ENCODE assay signal across 8 mouse cellular contexts in genomic region chr7:139212754-139213745, GRCm38 (mm10). TPM values are rescaled to one million over a fixed set of nuclear protein-coding genes. Genes with fewer than 3 reads are reported as not detected.
DNase-seq lines count a peak whose midpoint lies in the region; ATAC-seq lines count a peak whose summit lies in the region.

Lrrc27 (plus strand) TSS chr7:139212988.
Stk32c (minus strand) TSS chr7:139213307.

- peak; percentile 99 for DNase-seq in adrenal gland, adult (ENCODE audit: inconsistent age in 2 of 2, low spot score in 1 of 2)
- DNase-seq in embryo, embryonic 10.5 days (ENCODE audit: low spot score) = peak; percentile 98
- peak; percentile 97 for DNase-seq in gastrocnemius, postnatal 14 days
- DNase-seq in left cerebral cortex, postnatal 10 days (ENCODE audit: extremely low spot score in 1 of 2, low spot score in 2 of 2) = peak; percentile 97 to 99
- DNase-seq in right cerebral cortex, postnatal 25 days = peak; percentile 99
- DNase-seq in urinary bladder, postnatal 4 days (ENCODE audit: low spot score in 2 of 2) = peak; percentile 97 to 98

- intact Hi-C loops in gastrocnemius, postnatal 14 days (cut with DNase I; ENCODE audit: low total_unique reads) = no loop called here
- intact Hi-C loops in left cerebral cortex, postnatal 10 days (cut with DNase I) = no loop called here

- peak; percentile 94 for ATAC-seq in inflammation-experienced regulatory T-cells, adult 6 months
- ATAC-seq in megakaryocyte-erythroid progenitor cell, adult 5-6 weeks (replicated peaks; ENCODE audit: low FRiP score, low TSS enrichment, poor library complexity, severe bottlenecking) = peak; percentile 98

RNA-seq across cellular contexts. Expression of gene Lrrc27, which starts in this region (rescaled TPM):
- total RNA-seq in gastrocnemius, postnatal 14 days (2021) = 1 to 10 TPM; 2.4 to 2.7 TPM
- 1 to 10 TPM in 2 of 3 experiments, under 1 TPM in 1; 0.77 to 4.3 (median 3.2) TPM for polyA plus RNA-seq in inflammation-experienced regulatory T-cells, adult 6 months (2017; shearing (Covaris generic))
- total RNA-seq in left cerebral cortex, postnatal 10 days (2021) = 1 to 10 TPM; 4.6 to 5.0 TPM
- 2.4 TPM in 1 of 2 replicates, not detected in the other for total RNA-seq in megakaryocyte-erythroid progenitor cell, adult 5-6 weeks (2014; fragmentation: Nextera tagmentation)
- 0.56 and 1.4 TPM in 2 replicates for total RNA-seq in megakaryocyte-erythroid progenitor cell, adult 5-6 weeks (2017)

RNA-seq across cellular contexts. Expression of gene Stk32c, which starts in this region (rescaled TPM):
- 1 to 10 TPM; 1.2 to 1.4 TPM for total RNA-seq in gastrocnemius, postnatal 14 days (2021)
- 1 to 10 TPM in 1 of 3 experiments, under 1 TPM in 1, not detected in 1; 0.91 to 3.4 TPM for polyA plus RNA-seq in inflammation-experienced regulatory T-cells, adult 6 months (2017; shearing (Covaris generic))
- 100 to 1,000 TPM in 1 of 2 experiments, 10 to 100 TPM in 1; 95.7 to 101 TPM for total RNA-seq in left cerebral cortex, postnatal 10 days (2021)
- not detected in 2 replicates for total RNA-seq in megakaryocyte-erythroid progenitor cell, adult 5-6 weeks (2014; fragmentation: Nextera tagmentation)
- 0.88 TPM in 1 of 2 replicates, not detected in the other for total RNA-seq in megakaryocyte-erythroid progenitor cell, adult 5-6 weeks (2017)

Comparison
In these comparisons a context has a peak if more than half of its experiments do, and no peak if none do; other contexts are left out.
1. Peak in every context shown above with its lines: DNase-seq and ATAC-seq.
2. RNA of gene Stk32c (total RNA-seq): 95.7 to 101 TPM in left cerebral cortex, postnatal 10 days; 1.2 to 1.4 TPM in gastrocnemius, postnatal 14 days and 0.88 TPM in megakaryocyte-erythroid progenitor cell, adult 5-6 weeks; every median in the first group is over 10 times any median in the second.